Mouse (Mus musculus): ENCODE measurements at regions not wholly inside any gene's neighbourhood (a gene's known extent, or its start where the extent isn't known, plus 50 kb on each side); places are given as distances from the start of the nearest gene placed in this dataset.

- TF ChIP-seq CTCF (IDR thresholded peaks at IDR 0.05; ENCODE audit: low read depth) = no peak
- no peak for TF ChIP-seq EP300 (optimal IDR thresholded peaks at IDR 0.05)
These were observed 305.1 kb downstream of the Ets1 start for GRCm38 (mm10) chr9:32940919-32941767.

Measured in stomach, postnatal 0 days (tissue).